In genomic region chr10:100065529-100066301, GRCm38 (mm10) we compare ENCODE assay signal across 10 mouse cellular contexts. TPM values are rescaled to one million over a fixed set of nuclear protein-coding genes. Genes with fewer than 3 reads are reported as not detected.
DNase-seq lines count a peak whose midpoint lies in the region; ATAC-seq and TF ChIP-seq lines count a peak whose summit lies in the region.
"Had no signal": no experiment of that assay in that cellular context is flagged by ENCODE, and none has a peak within 500 bp of the region (broad histone marks: within the 10 kb centered on the region; RNA-seq: fewer than 3 reads in every experiment).

No protein-coding gene starts in this region.

- no peaks in the 10 kb centered on the region for H3K4me1 ChIP-seq in heart, postnatal 0 days (ENCODE audit: control insufficient read depth, insufficient read depth)
- H3K4me1 ChIP-seq in midbrain, embryonic 11.5 days (ENCODE audit: control insufficient read depth, insufficient read depth, low read length): peaks cover 10% of the 10 kb centered on the region
- H3K4me1 ChIP-seq: megakaryocyte, embryonic 14.5 days had no signal

- H3K27me3 ChIP-seq in heart, postnatal 0 days (ENCODE audit: control insufficient read depth, insufficient read depth, low read length): no peaks in the 10 kb centered on the region
- no peaks in the 10 kb centered on the region for H3K27me3 ChIP-seq in midbrain, embryonic 11.5 days (ENCODE audit: control insufficient read depth, insufficient read depth, low read length)
- H3K27me3 ChIP-seq: CH12.LX; megakaryocyte, embryonic 14.5 days had no signal

- 66% methylated on average over 12 of the region's 12 CpGs for WGBS in heart, postnatal 0 days
- WGBS in midbrain, embryonic 11.5 days: 20% methylated on average over 12 of the region's 12 CpGs

- no peak for TF ChIP-seq EP300 in heart, postnatal 0 days (IDR thresholded peaks at IDR 0.05; ENCODE audit: low read depth)

- H3K27ac ChIP-seq in heart, postnatal 0 days (ENCODE audit: low read depth): peak overlapping the region; percentile 19; the same call in 1 of the 2 replicates
- H3K27ac ChIP-seq in midbrain, embryonic 11.5 days (ENCODE audit: low read depth, low read length): no peak overlapping the region

- no peak for TF ChIP-seq CTCF in heart, postnatal 0 days (IDR thresholded peaks at IDR 0.05; ENCODE audit: low read depth)

- no peaks in the 10 kb centered on the region for H3K36me3 ChIP-seq in heart, postnatal 0 days (replicated peaks; ENCODE audit: control insufficient read depth, insufficient read depth, low read length)
- no peaks in the 10 kb centered on the region for H3K36me3 ChIP-seq in midbrain, embryonic 11.5 days (ENCODE audit: control insufficient read depth, insufficient read depth, low read length)

- DNase-seq in frontal cortex, postnatal 14 days (ENCODE audit: low spot score in 2 of 2): no peak
- DNase-seq in ZHBTc4 (ENCODE audit: low read depth, low spot score): peak; percentile 87
- DNase-seq in heart, postnatal 0 days (ENCODE audit: low spot score): no peak
- peak; percentile 89 for DNase-seq in midbrain, embryonic 11.5 days (ENCODE audit: low spot score, missing footprints)
- no peak for DNase-seq in ovary, postnatal 36 days (ENCODE audit: low spot score)

- H3K4me3 ChIP-seq in heart, postnatal 0 days (ENCODE audit: low read depth, low read length): no peak overlapping the region
- no peak overlapping the region for H3K4me3 ChIP-seq in midbrain, embryonic 11.5 days (ENCODE audit: low read depth, low read length)
- H3K4me3 ChIP-seq: megakaryocyte, embryonic 14.5 days had no signal

- ATAC-seq in frontal cortex, adult (ENCODE audit: low TSS enrichment): peak; percentile 16; the same call in 1 of the 2 replicates
- ATAC-seq in heart, postnatal 0 days (ENCODE audit: insufficient read depth, low read depth): no peak
- ATAC-seq in midbrain, embryonic 11.5 days (ENCODE audit: low FRiP score): peak; percentile 68
- ATAC-seq in megakaryocyte progenitor cell, adult 5-6 weeks (replicated peaks; ENCODE audit: poor library complexity): no peak
- ATAC-seq in erythroid progenitor cell, adult 5-6 weeks (replicated peaks; ENCODE audit: low FRiP score, poor library complexity, severe bottlenecking): no peak

- no peak overlapping the region for H3K9ac ChIP-seq in heart, postnatal 0 days (replicated peaks; ENCODE audit: low read depth, low read length)
- no peak overlapping the region for H3K9ac ChIP-seq in midbrain, embryonic 11.5 days (ENCODE audit: low read length)

- H3K9me3 ChIP-seq in heart, postnatal 0 days (replicated peaks; ENCODE audit: control insufficient read depth, low read length): no peaks in the 10 kb centered on the region
- no peaks in the 10 kb centered on the region for H3K9me3 ChIP-seq in midbrain, embryonic 11.5 days (ENCODE audit: control insufficient read depth, low read length)
- H3K9me3 ChIP-seq: megakaryocyte, embryonic 14.5 days had no signal

- H3K4me2 ChIP-seq in heart, postnatal 0 days (ENCODE audit: low read depth, low read length): no peak overlapping the region; the same call in 1 of the 2 replicates
- H3K4me2 ChIP-seq in midbrain, embryonic 11.5 days: no peak overlapping the region

RNA-seq across cellular contexts. Expression of gene Kitl, which starts 50.3 kb away (rescaled TPM):
- total RNA-seq in heart, postnatal 0 days (2014; rRNA removed; ENCODE audit: low replicate concordance): 18.5 and 20.3 TPM in 2 replicates
- 22.7 and 23.7 TPM in 2 replicates for polyA plus RNA-seq in heart, postnatal 0 days (2015; fragmentation: Nextera tagmentation; extraction: Ambion mirVana)
- polyA plus RNA-seq in midbrain, embryonic 11.5 days (2014; fragmentation: Nextera tagmentation; extraction: Ambion mirVana): 12.8 and 13.7 TPM in 2 replicates
- total RNA-seq in megakaryocyte progenitor cell, adult 5-6 weeks (2015): 0.17 TPM in 1 of 2 replicates, not detected in the other
- total RNA-seq in megakaryocyte progenitor cell, adult 5-6 weeks (2017): 0.10 TPM in 1 of 2 replicates, not detected in the other
- total RNA-seq in erythroid progenitor cell, adult 5-6 weeks (2015; ENCODE audit: low replicate concordance): 1.4 and 3.8 TPM in 2 replicates
- total RNA-seq in erythroid progenitor cell, adult 5-6 weeks (2017; ENCODE audit: low replicate concordance): 1.9 and 4.2 TPM in 2 replicates
- total RNA-seq: CH12.LX had no signal

Comparison
In these comparisons a context has a peak if more than half of its experiments do, and no peak if none do; other contexts are left out.
1. ATAC-seq: peak in frontal cortex, adult (single experiment) and midbrain, embryonic 11.5 days (single experiment); none in heart, postnatal 0 days (single experiment), megakaryocyte progenitor cell, adult 5-6 weeks (single experiment) and erythroid progenitor cell, adult 5-6 weeks (single experiment).
2. DNase-seq: peak in ZHBTc4 (single experiment) and midbrain, embryonic 11.5 days (single experiment); none in frontal cortex, postnatal 14 days (0 of 2), heart, postnatal 0 days (single experiment) and ovary, postnatal 36 days (single experiment).